Mouse (Mus musculus): ENCODE data around the gene Rfc2.

The Rfc2 gene

GRCm38 (mm10) chr5:134581146-134581545 lies at the start of gene Rfc2:
Gene Rfc2 (plus strand): TSS chr5:134581366.
- DNase-seq (ENCODE audit: low spot score) = no peak

GRCm38 (mm10) chr5:134531585-134531984 lies 49.6 kb upstream of the Rfc2 start:
- no peak for DNase-seq (ENCODE audit: low spot score)

GRCm38 (mm10) chr5:134532417-134532816 lies 48.7 kb upstream of the Rfc2 start:
- DNase-seq (ENCODE audit: low spot score) = no peak

- no peak for DNase-seq (ENCODE audit: low spot score)
Measured at GRCm38 (mm10) chr5:134536036-134536435, 45.1 kb upstream of the Rfc2 start.

GRCm38 (mm10) chr5:134539891-134540290 lies 41.3 kb upstream of the Rfc2 start:
- peak; percentile 53 for DNase-seq (ENCODE audit: low spot score)

GRCm38 (mm10) chr5:134540881-134541280 lies 40.3 kb upstream of the Rfc2 start:
- DNase-seq (ENCODE audit: low spot score) = no peak

GRCm38 (mm10) chr5:134541640-134542039 lies 39.5 kb upstream of the Rfc2 start:
- DNase-seq (ENCODE audit: low spot score) = peak; percentile 64

GRCm38 (mm10) chr5:134544516-134545241 lies 36.5 kb upstream of the Rfc2 start:
- peak; percentile 66 for DNase-seq (ENCODE audit: low spot score)

- DNase-seq (ENCODE audit: low spot score) = no peak
Measured at GRCm38 (mm10) chr5:134545242-134545629, 35.9 kb upstream of the Rfc2 start.

GRCm38 (mm10) chr5:134546790-134547189 lies 34.4 kb upstream of the Rfc2 start:
- DNase-seq (ENCODE audit: low spot score) = no peak

GRCm38 (mm10) chr5:134548306-134548705 lies 32.9 kb upstream of the Rfc2 start:
- DNase-seq (ENCODE audit: low spot score) = no peak

- DNase-seq (ENCODE audit: low spot score) = no peak
Measured at GRCm38 (mm10) chr5:134549640-134550168, 31.5 kb upstream of the Rfc2 start.

- DNase-seq (ENCODE audit: low spot score) = no peak
Measured at GRCm38 (mm10) chr5:134550836-134551232, 30.3 kb upstream of the Rfc2 start.

GRCm38 (mm10) chr5:134551233-134552109 lies 29.7 kb upstream of the Rfc2 start:
- DNase-seq (ENCODE audit: low spot score) = peak; percentile 59

GRCm38 (mm10) chr5:134552110-134552972 lies 28.8 kb upstream of the Rfc2 start, which contains the start of gene Clip2:
Gene Clip2 (minus strand): TSS chr5:134552434.
- DNase-seq (ENCODE audit: low spot score) = peak; percentile 99

- DNase-seq (ENCODE audit: low spot score) = no peak
Measured at GRCm38 (mm10) chr5:134553951-134554546, 27.1 kb upstream of the Rfc2 start.

GRCm38 (mm10) chr5:134555463-134556164 lies 25.6 kb upstream of the Rfc2 start:
- peak; percentile 77 for DNase-seq (ENCODE audit: low spot score)

- DNase-seq (ENCODE audit: low spot score) = no peak
Measured at GRCm38 (mm10) chr5:134560071-134560449, 21.1 kb upstream of the Rfc2 start, which contains the start of gene Syna. Gene Syna (minus strand): TSS chr5:134560171.

- no peak for DNase-seq (ENCODE audit: low spot score)
Measured at GRCm38 (mm10) chr5:134560450-134561171, 20.6 kb upstream of the Rfc2 start.

GRCm38 (mm10) chr5:134564272-134564671 lies 16.9 kb upstream of the Rfc2 start:
- DNase-seq (ENCODE audit: low spot score) = no peak

Data from testis, postnatal 10 days (tissue).